In genomic region chr3:95671201-95671600, GRCm38 (mm10) we compare ENCODE assay signal across 11 mouse cellular contexts. TPM values are rescaled to one million over a fixed set of nuclear protein-coding genes. Genes with fewer than 3 reads are reported as not detected.
A peak's percentile ranks its signal among the peaks of the same experiment; 100 is the strongest.
DNase-seq lines count a peak whose midpoint lies in the region; ATAC-seq and TF ChIP-seq lines count a peak whose summit lies in the region.
"Had no signal": no experiment of that assay in that cellular context is flagged by ENCODE, and none has a peak within 500 bp of the region (broad histone marks: within the 10 kb centered on the region; RNA-seq: fewer than 3 reads in every experiment).

No protein-coding gene starts in this region.

- no peak for DNase-seq in heart, postnatal 14 days
- no peak for DNase-seq in thymus, adult 2 months
- DNase-seq in thymus, postnatal 4 days, result no peak
- no peak for DNase-seq in liver, embryonic 13.5 days
- no peak for DNase-seq in layer of hippocampus, adult 11-12 months (ENCODE audit: low spot score)
- DNase-seq: cerebellum, adult 11-12 months; lung, adult 2 months; right cerebral cortex, adult 18-20 months had no signal

- H3K36me3 ChIP-seq in heart, embryonic 15.5 days, result no peaks in the 10 kb centered on the region; the same call in 1 of the 2 replicates
- no peaks in the 10 kb centered on the region for H3K36me3 ChIP-seq in thymus, adult 2 months (ENCODE audit: control insufficient read depth, insufficient read depth, low read length)
- H3K36me3 ChIP-seq in liver, embryonic 13.5 days, result peaks cover 38% of the 10 kb centered on the region
- H3K36me3 ChIP-seq in forebrain, embryonic 13.5 days (ENCODE audit: poor library complexity, severe bottlenecking), result peaks cover 34% of the 10 kb centered on the region

- TF ChIP-seq CTCF in thymus, adult 2 months (IDR thresholded peaks at IDR 0.05; ENCODE audit: borderline replicate concordance, control insufficient read depth, extremely low read depth, insufficient read depth, low read length, poor library complexity), result no peak

- H3K4me1 ChIP-seq in heart, embryonic 15.5 days (replicated peaks), result peaks cover 81% of the 10 kb centered on the region
- H3K4me1 ChIP-seq in thymus, adult 2 months (replicated peaks; ENCODE audit: control insufficient read depth, insufficient read depth, low read length), result peaks cover 77% of the 10 kb centered on the region
- H3K4me1 ChIP-seq in liver, embryonic 13.5 days (replicated peaks), result peaks cover 94% of the 10 kb centered on the region
- H3K4me1 ChIP-seq in forebrain, embryonic 13.5 days, result peaks cover 40% of the 10 kb centered on the region

- H3K27me3 ChIP-seq in heart, embryonic 15.5 days, result no peaks in the 10 kb centered on the region
- H3K27me3 ChIP-seq in thymus, adult 2 months (ENCODE audit: control insufficient read depth, insufficient read depth, low read length), result no peaks in the 10 kb centered on the region
- H3K27me3 ChIP-seq in liver, embryonic 13.5 days, result no peaks in the 10 kb centered on the region
- no peaks in the 10 kb centered on the region for H3K27me3 ChIP-seq in forebrain, embryonic 13.5 days

- H3K4me2 ChIP-seq in heart, embryonic 15.5 days, result no peak overlapping the region
- H3K4me2 ChIP-seq in liver, embryonic 13.5 days, result no peak overlapping the region
- no peak overlapping the region for H3K4me2 ChIP-seq in forebrain, embryonic 13.5 days
- H3K4me2 ChIP-seq: midbrain, embryonic 11.5 days had no signal

- H3K4me3 ChIP-seq in heart, embryonic 15.5 days, result no peak overlapping the region
- no peak overlapping the region for H3K4me3 ChIP-seq in thymus, adult 2 months (ENCODE audit: control insufficient read depth, insufficient read depth, low read length)
- no peak overlapping the region for H3K4me3 ChIP-seq in liver, embryonic 13.5 days (replicated peaks)
- no peak overlapping the region for H3K4me3 ChIP-seq in forebrain, embryonic 13.5 days

- 86% methylated on average over 5 of the region's 5 CpGs for WGBS in heart, embryonic 15.5 days
- 90% methylated on average over 5 of the region's 5 CpGs for WGBS in thymus, adult 2 months
- 76% methylated on average over 5 of the region's 5 CpGs for WGBS in liver, embryonic 13.5 days (ENCODE audit: insufficient replicate concordance)
- 90% methylated on average over 5 of the region's 5 CpGs for WGBS in forebrain, embryonic 13.5 days

- no peak for ATAC-seq in heart, embryonic 15.5 days (replicated peaks; ENCODE audit: insufficient number of reproducible peaks, insufficient read depth, low FRiP score, low read depth)
- ATAC-seq in liver, embryonic 13.5 days (ENCODE audit: low read depth), result no peak
- ATAC-seq in forebrain, embryonic 13.5 days, result no peak

- TF ChIP-seq POLR2A in thymus, adult 2 months (IDR thresholded peaks at IDR 0.05; ENCODE audit: control insufficient read depth, extremely low read depth, insufficient read depth, low read length, poor library complexity), result no peak

- H3K9me3 ChIP-seq in heart, embryonic 15.5 days (replicated peaks), result no peaks in the 10 kb centered on the region
- H3K9me3 ChIP-seq in liver, embryonic 13.5 days (replicated peaks), result no peaks in the 10 kb centered on the region
- H3K9me3 ChIP-seq in forebrain, embryonic 13.5 days (replicated peaks), result no peaks in the 10 kb centered on the region

- H3K27ac ChIP-seq in heart, embryonic 15.5 days, result 0 out of 2 replicates have a peak overlapping the region, but pooled peaks have one; percentile 5
- peak overlapping the region; percentile 99 for H3K27ac ChIP-seq in thymus, adult 2 months (ENCODE audit: control insufficient read depth, insufficient read depth, low read length)
- peak overlapping the region; percentile 99 for H3K27ac ChIP-seq in liver, embryonic 13.5 days
- no peak overlapping the region for H3K27ac ChIP-seq in forebrain, embryonic 13.5 days

- intact Hi-C loops in heart, postnatal 14 days (cut with DNase I), result no loop called here

- no peak overlapping the region; the same call in 1 of the 2 replicates for H3K9ac ChIP-seq in heart, embryonic 15.5 days
- peak overlapping the region; percentile 87; the same call in 1 of the 2 replicates for H3K9ac ChIP-seq in liver, embryonic 13.5 days
- H3K9ac ChIP-seq in forebrain, embryonic 13.5 days, result no peak overlapping the region

RNA-seq across cellular contexts. Expression of gene Mcl1, which starts 12.6 kb away (rescaled TPM):
- polyA plus RNA-seq in heart, embryonic 15.5 days (2015; fragmentation: Nextera tagmentation; extraction: Ambion mirVana), result 38.4 and 45.4 TPM in 2 replicates
- 100 to 1,000 TPM; 161 to 165 TPM for total RNA-seq in heart, postnatal 14 days (2021)
- polyA plus RNA-seq in thymus, adult 2 months (2012; rRNA removed), result 145 and 198 TPM in 2 replicates
- 31.8 and 33.3 TPM in 2 replicates for polyA plus RNA-seq in liver, embryonic 13.5 days (2015; fragmentation: Nextera tagmentation; extraction: Ambion mirVana)
- polyA plus RNA-seq in forebrain, embryonic 13.5 days (2015; fragmentation: Nextera tagmentation; extraction: Ambion mirVana), result 40.3 and 44.0 TPM in 2 replicates

RNA-seq across cellular contexts. Expression of gene Adamtsl4, which starts 16.5 kb away (rescaled TPM):
- polyA plus RNA-seq in heart, embryonic 15.5 days (2015; fragmentation: Nextera tagmentation; extraction: Ambion mirVana), result 6.9 and 10.6 TPM in 2 replicates
- 10 to 100 TPM; 48.3 to 57.2 TPM for total RNA-seq in heart, postnatal 14 days (2021)
- polyA plus RNA-seq in thymus, adult 2 months (2012; rRNA removed), result 3.1 and 4.1 TPM in 2 replicates
- polyA plus RNA-seq in liver, embryonic 13.5 days (2015; fragmentation: Nextera tagmentation; extraction: Ambion mirVana), result 0.37 and 0.83 TPM in 2 replicates
- polyA plus RNA-seq in forebrain, embryonic 13.5 days (2015; fragmentation: Nextera tagmentation; extraction: Ambion mirVana), result 0.53 and 0.80 TPM in 2 replicates

RNA-seq across cellular contexts. Expression of gene Ensa, which starts 46.4 kb away (rescaled TPM):
- polyA plus RNA-seq in heart, embryonic 15.5 days (2015; fragmentation: Nextera tagmentation; extraction: Ambion mirVana), result 45.8 and 53.7 TPM in 2 replicates
- total RNA-seq in heart, postnatal 14 days (2021), result 10 to 100 TPM; 62.5 to 63.7 TPM
- polyA plus RNA-seq in thymus, adult 2 months (2012; rRNA removed), result 17.1 and 18.3 TPM in 2 replicates
- 33.4 and 36.8 TPM in 2 replicates for polyA plus RNA-seq in liver, embryonic 13.5 days (2015; fragmentation: Nextera tagmentation; extraction: Ambion mirVana)
- polyA plus RNA-seq in forebrain, embryonic 13.5 days (2015; fragmentation: Nextera tagmentation; extraction: Ambion mirVana), result 98.1 and 108 TPM in 2 replicates
